Mouse (Mus musculus): ENCODE data around the gene Pmepa1. TPM values are rescaled to one million over a fixed set of nuclear protein-coding genes. Genes with fewer than 3 reads are reported as not detected.

Pmepa1 gene
- polyA plus RNA-seq, 1 experiment from 2014 or later, result 9.8 TPM

DNA sequence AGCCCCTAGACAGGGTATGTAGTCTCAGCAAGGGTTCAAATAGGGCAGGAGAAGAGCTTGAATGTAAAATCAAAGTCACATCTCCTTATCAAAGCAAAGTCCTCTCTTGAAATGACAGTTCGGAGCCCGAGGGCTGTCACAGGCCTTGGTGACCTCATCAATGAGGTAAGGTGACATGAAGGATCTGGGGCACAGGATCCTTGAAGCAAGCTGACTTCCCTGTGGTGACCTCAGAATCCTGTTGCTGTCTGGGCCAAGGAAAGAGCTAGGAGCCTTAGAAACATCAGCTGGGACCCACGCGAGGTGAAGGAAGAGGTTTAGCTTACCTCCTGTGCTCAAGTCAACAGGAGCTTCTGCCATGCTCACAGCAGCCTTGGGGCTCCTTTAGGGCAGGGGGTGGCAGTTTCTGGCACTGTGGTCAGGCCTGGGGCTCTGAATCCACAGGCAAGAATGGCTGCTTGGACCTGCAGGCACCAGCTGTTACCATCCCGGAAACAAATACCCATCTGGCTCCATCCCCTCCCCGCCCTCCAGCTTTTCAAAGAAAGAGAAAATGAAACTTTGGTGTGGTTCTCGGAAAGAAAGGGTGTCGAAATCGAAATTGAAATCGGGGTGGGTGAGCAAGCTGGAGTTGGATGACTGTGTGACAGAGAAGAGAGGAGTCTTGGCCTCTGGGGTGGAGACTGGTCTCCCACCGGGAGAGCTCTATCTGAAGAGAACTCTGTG, 57.8 kb downstream of the Pmepa1 start, which contains the start of gene Zbp1:
Gene Zbp1, minus strand, starts transcription at position 508 of the 726 bp plus-strand sequence.
- H3K9ac ChIP-seq (replicated peaks; ENCODE audit: low read depth), result no peak within 1 kb of the TSS
- H3K4me3 ChIP-seq (ENCODE audit: low read depth, low read length), result no peak within 1 kb of the TSS
- no peaks in the 10 kb centered on the region for H3K9me3 ChIP-seq (ENCODE audit: low read length)
- WGBS, result 64% methylated on average over 11 of the region's 11 CpGs
- H3K27me3 ChIP-seq (replicated peaks; ENCODE audit: insufficient read depth, low read length), result no peaks in the 10 kb centered on the region
- H3K27ac ChIP-seq (ENCODE audit: low read length), result no peak within 1 kb of the TSS
- ATAC-seq (peak; percentile 43; the same call in 1 of the 2 replicates), DNase-seq (ENCODE audit: low spot score) (peak; percentile 69)
- H3K4me1 ChIP-seq (ENCODE audit: insufficient read depth, low read depth, low read length), result no peaks in the 10 kb centered on the region; the same call in 1 of the 2 replicates
- H3K36me3 ChIP-seq (ENCODE audit: insufficient read depth, low read length), result no peaks in the 10 kb centered on the region
- TF ChIP-seq EP300 (IDR thresholded peaks at IDR 0.05) (no peak), CTCF (IDR thresholded peaks at IDR 0.05) (no peak)
- H3K4me2 ChIP-seq (replicated peaks; ENCODE audit: low read depth, low read length), result no peak within 1 kb of the TSS

DNA sequence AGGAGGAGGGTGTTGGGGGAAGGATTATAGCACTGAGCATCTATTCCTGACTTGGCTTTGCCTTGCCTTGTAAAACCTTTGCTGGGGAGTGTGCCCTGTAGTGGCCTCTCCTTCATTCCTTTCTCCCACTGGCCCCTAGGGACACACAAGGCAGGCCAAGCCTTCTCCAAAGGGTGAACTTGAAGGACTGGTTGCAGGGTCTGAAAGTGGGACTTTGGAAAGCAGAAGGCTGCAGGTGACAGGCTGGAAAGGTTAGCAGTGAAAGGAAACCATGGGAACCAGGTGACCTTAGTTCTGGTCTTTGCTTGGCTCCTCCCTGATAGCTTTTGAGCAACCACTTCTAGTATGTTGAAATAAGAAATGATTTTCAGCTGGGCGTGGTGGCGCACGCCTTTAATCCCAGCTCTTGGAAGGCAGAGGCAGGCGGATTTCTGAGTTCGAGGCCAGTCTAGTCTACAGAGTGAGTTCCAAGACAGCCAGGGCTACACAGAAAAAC, 58.5 kb downstream of the Pmepa1 start:
- no peaks in the 10 kb centered on the region; the same call in 1 of the 2 replicates for H3K4me1 ChIP-seq (ENCODE audit: insufficient read depth, low read depth, low read length)
- H3K9ac ChIP-seq (replicated peaks; ENCODE audit: low read depth), result no peak overlapping the region
- no peaks in the 10 kb centered on the region for H3K9me3 ChIP-seq (ENCODE audit: low read length)
- no peaks in the 10 kb centered on the region for H3K36me3 ChIP-seq (ENCODE audit: insufficient read depth, low read length)
- H3K27me3 ChIP-seq (replicated peaks; ENCODE audit: insufficient read depth, low read length), result no peaks in the 10 kb centered on the region
- no peak overlapping the region for H3K27ac ChIP-seq (ENCODE audit: low read length)
- no peak overlapping the region for H3K4me3 ChIP-seq (ENCODE audit: low read depth, low read length)
- WGBS, result 83% methylated on average over 5 of the region's 5 CpGs
- no peak overlapping the region for H3K4me2 ChIP-seq (replicated peaks; ENCODE audit: low read depth, low read length)
- TF ChIP-seq EP300 (IDR thresholded peaks at IDR 0.05), result no peak
- TF ChIP-seq CTCF (IDR thresholded peaks at IDR 0.05), result no peak
- DNase-seq (ENCODE audit: low spot score) (peak; percentile 43), ATAC-seq (peak; percentile 27; the same call in 1 of the 2 replicates)

- no peaks in the 10 kb centered on the region; the same call in 1 of the 2 replicates for H3K4me1 ChIP-seq (ENCODE audit: insufficient read depth, low read depth, low read length)
- TF ChIP-seq EP300 (IDR thresholded peaks at IDR 0.05) (no peak), CTCF (IDR thresholded peaks at IDR 0.05) (no peak)
- no peaks in the 10 kb centered on the region for H3K9me3 ChIP-seq (ENCODE audit: low read length)
- no peaks in the 10 kb centered on the region for H3K27me3 ChIP-seq (replicated peaks; ENCODE audit: insufficient read depth, low read length)
- WGBS, result 78% methylated on average over 3 of the region's 3 CpGs
- H3K9ac ChIP-seq (replicated peaks; ENCODE audit: low read depth), result no peak overlapping the region
- ATAC-seq, result no peak
- DNase-seq (ENCODE audit: low spot score), result no peak
- no peak overlapping the region for H3K4me3 ChIP-seq (ENCODE audit: low read depth, low read length)
- no peak overlapping the region for H3K4me2 ChIP-seq (replicated peaks; ENCODE audit: low read depth, low read length)
- H3K36me3 ChIP-seq (ENCODE audit: insufficient read depth, low read length), result no peaks in the 10 kb centered on the region
- H3K27ac ChIP-seq (ENCODE audit: low read length), result no peak overlapping the region
Measured at GRCm38 (mm10) chr2:173217246-173217645, 59.1 kb downstream of the Pmepa1 start.

- WGBS, result 79% methylated on average over 7 of the region's 7 CpGs
- no peak overlapping the region for H3K4me3 ChIP-seq (ENCODE audit: low read depth, low read length)
- no peaks in the 10 kb centered on the region for H3K9me3 ChIP-seq (ENCODE audit: low read length)
- ATAC-seq (no peak), DNase-seq (ENCODE audit: low spot score) (no peak)
- no peak overlapping the region for H3K9ac ChIP-seq (replicated peaks; ENCODE audit: low read depth)
- H3K36me3 ChIP-seq (ENCODE audit: insufficient read depth, low read length), result no peaks in the 10 kb centered on the region
- no peaks in the 10 kb centered on the region; the same call in 1 of the 2 replicates for H3K4me1 ChIP-seq (ENCODE audit: insufficient read depth, low read depth, low read length)
- H3K4me2 ChIP-seq (replicated peaks; ENCODE audit: low read depth, low read length), result no peak overlapping the region
- H3K27me3 ChIP-seq (replicated peaks; ENCODE audit: insufficient read depth, low read length), result no peaks in the 10 kb centered on the region
- TF ChIP-seq EP300 (IDR thresholded peaks at IDR 0.05) (no peak), CTCF (IDR thresholded peaks at IDR 0.05) (no peak)
- no peak overlapping the region for H3K27ac ChIP-seq (ENCODE audit: low read length)
Measured at GRCm38 (mm10) chr2:173216840-173217239, 59.5 kb downstream of the Pmepa1 start.

- ATAC-seq, result no peak
- Histone ChIP-seq H3K9ac (replicated peaks; ENCODE audit: low read depth) (no peak overlapping the region), H3K9me3 (ENCODE audit: low read length) (no peaks in the 10 kb centered on the region), H3K27me3 (replicated peaks; ENCODE audit: insufficient read depth, low read length) (no peaks in the 10 kb centered on the region), H3K4me1 (ENCODE audit: insufficient read depth, low read depth, low read length) (no peaks in the 10 kb centered on the region), H3K4me3 (ENCODE audit: low read depth, low read length) (no peak overlapping the region), H3K27ac (ENCODE audit: low read length) (no peak overlapping the region), H3K4me2 (replicated peaks; ENCODE audit: low read depth, low read length) (no peak overlapping the region), H3K36me3 (ENCODE audit: insufficient read depth, low read length) (no peaks in the 10 kb centered on the region)
- no peak for DNase-seq (ENCODE audit: low spot score)
- WGBS, result 67% methylated on average over 4 of the region's 4 CpGs
- no peak for TF ChIP-seq EP300 (IDR thresholded peaks at IDR 0.05)
- TF ChIP-seq CTCF (IDR thresholded peaks at IDR 0.05), result no peak
Measured at GRCm38 (mm10) chr2:173212227-173212626, 64.1 kb downstream of the Pmepa1 start.

DNA sequence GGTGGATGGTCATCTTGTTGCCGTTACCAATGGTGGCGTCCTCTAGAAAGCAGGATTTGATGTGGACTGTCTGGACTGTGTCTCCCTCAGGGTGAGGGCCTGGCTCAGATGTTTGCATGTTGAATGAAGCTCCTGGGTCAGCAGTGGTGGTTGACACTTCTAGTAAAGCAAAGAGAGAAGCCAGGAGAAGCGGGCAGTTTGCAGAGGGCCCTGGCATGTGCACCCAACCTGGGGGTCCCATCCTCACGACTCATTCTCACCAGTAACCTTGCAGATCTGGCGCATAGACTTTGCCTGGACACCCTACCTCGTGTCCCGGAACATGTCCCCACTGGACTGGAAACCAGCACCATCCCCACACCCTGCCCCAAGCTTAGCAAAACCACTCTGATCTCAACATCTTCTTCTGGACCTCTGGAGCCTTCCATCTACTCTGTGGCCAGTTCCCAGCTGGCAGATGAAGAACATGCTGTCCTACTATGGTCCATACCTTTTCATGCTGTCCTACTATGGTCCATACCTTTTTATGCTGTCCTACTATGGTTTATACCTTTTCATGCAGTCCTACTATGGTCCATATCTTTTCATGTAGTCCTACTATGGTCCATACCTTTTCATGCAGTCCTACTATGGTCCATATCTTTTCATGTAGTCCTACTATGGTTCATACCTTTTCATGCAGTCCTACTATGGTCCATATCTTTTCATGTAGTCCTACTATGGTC, 67.1 kb downstream of the Pmepa1 start:
- no peaks in the 10 kb centered on the region for H3K9me3 ChIP-seq (ENCODE audit: low read length)
- TF ChIP-seq EP300 (IDR thresholded peaks at IDR 0.05) (no peak), CTCF (IDR thresholded peaks at IDR 0.05) (no peak)
- no peaks in the 10 kb centered on the region for H3K4me1 ChIP-seq (ENCODE audit: insufficient read depth, low read depth, low read length)
- DNase-seq (ENCODE audit: low spot score) (no peak), ATAC-seq (no peak)
- H3K9ac ChIP-seq (replicated peaks; ENCODE audit: low read depth), result no peak overlapping the region
- 91% methylated on average over 7 of the region's 7 CpGs for WGBS
- H3K4me2 ChIP-seq (replicated peaks; ENCODE audit: low read depth, low read length), result no peak overlapping the region
- H3K36me3 ChIP-seq (ENCODE audit: insufficient read depth, low read length), result no peaks in the 10 kb centered on the region
- H3K4me3 ChIP-seq (ENCODE audit: low read depth, low read length), result no peak overlapping the region
- H3K27me3 ChIP-seq (replicated peaks; ENCODE audit: insufficient read depth, low read length), result no peaks in the 10 kb centered on the region
- no peak overlapping the region for H3K27ac ChIP-seq (ENCODE audit: low read length)

Measured in lung, postnatal 0 days (tissue).